12 mouse cellular contexts compared by ENCODE assay signal in the genomic region with DNA sequence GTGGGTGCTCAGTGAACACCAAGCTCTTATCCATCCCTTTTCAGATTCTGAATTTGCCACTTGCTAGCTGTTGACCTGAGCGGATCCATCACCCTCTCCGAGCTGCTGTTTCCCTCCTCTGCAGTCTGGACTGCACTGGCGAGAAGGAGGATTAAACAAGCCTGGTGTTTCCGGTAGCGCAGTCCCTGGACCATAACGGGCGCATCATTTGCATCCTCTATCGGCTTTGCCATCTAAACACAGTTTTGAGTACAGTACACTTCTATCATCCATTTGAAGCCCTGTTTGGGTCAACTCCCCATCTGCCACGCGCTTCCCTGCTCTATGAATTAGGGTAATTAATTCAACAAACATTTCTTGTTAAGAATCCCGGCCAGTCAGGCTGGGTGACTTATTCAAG. TPM values are rescaled to one million over a fixed set of nuclear protein-coding genes. Genes with fewer than 3 reads are reported as not detected.
DNase-seq lines count a peak whose midpoint lies in the region; ATAC-seq and TF ChIP-seq lines count a peak whose summit lies in the region.
"Had no signal": no experiment of that assay in that cellular context is flagged by ENCODE, and none has a peak within 500 bp of the region (broad histone marks: within the 10 kb centered on the region; RNA-seq: fewer than 3 reads in every experiment).

No protein-coding gene starts in this region.

- no peak for ATAC-seq in heart, embryonic 11.5 days (replicated peaks; ENCODE audit: insufficient number of reproducible peaks, low FRiP score, low TSS enrichment)
- ATAC-seq in forebrain, postnatal 0 days, result no peak
- ATAC-seq in midbrain, embryonic 13.5 days, result no peak
- ATAC-seq in liver, postnatal 0 days, result no peak

- no peaks in the 10 kb centered on the region for H3K79me2 ChIP-seq in heart, adult 2 months (replicated peaks; ENCODE audit: control insufficient read depth, insufficient read depth, low read length)

- TF ChIP-seq EP300 in heart, adult 2 months (IDR thresholded peaks at IDR 0.05; ENCODE audit: insufficient read depth, low read depth, low read length), result no peak
- TF ChIP-seq EP300 in liver, postnatal 0 days (IDR thresholded peaks at IDR 0.05; ENCODE audit: low read depth), result no peak

- 10% methylated on average over 11 of the region's 11 CpGs for WGBS in heart, embryonic 11.5 days (ENCODE audit: insufficient replicate concordance)
- WGBS in heart, adult 2 months, result 16% methylated on average over 11 of the region's 11 CpGs
- WGBS in forebrain, postnatal 0 days, result 4% methylated on average over 11 of the region's 11 CpGs
- WGBS in midbrain, embryonic 13.5 days, result 2% methylated on average over 11 of the region's 11 CpGs
- WGBS in liver, postnatal 0 days (ENCODE audit: insufficient replicate concordance), result 5% methylated on average over 11 of the region's 11 CpGs

- peaks cover 67% of the 10 kb centered on the region for H3K27me3 ChIP-seq in heart, embryonic 11.5 days (ENCODE audit: control insufficient read depth, insufficient read depth, low read length)
- H3K27me3 ChIP-seq in heart, adult 2 months (ENCODE audit: control insufficient read depth, insufficient read depth, low read length), result peaks cover 16% of the 10 kb centered on the region
- H3K27me3 ChIP-seq in forebrain, postnatal 0 days (ENCODE audit: insufficient read depth, low read length), result peaks cover 49% of the 10 kb centered on the region
- peaks cover 79% of the 10 kb centered on the region for H3K27me3 ChIP-seq in midbrain, embryonic 13.5 days
- peaks cover 66% of the 10 kb centered on the region for H3K27me3 ChIP-seq in liver, postnatal 0 days (ENCODE audit: insufficient read depth, low read length)

- no peak for TF ChIP-seq CTCF in heart, adult 2 months (IDR thresholded peaks at IDR 0.05)
- no peak for TF ChIP-seq CTCF in forebrain, postnatal 0 days (IDR thresholded peaks at IDR 0.05; ENCODE audit: low read depth)
- TF ChIP-seq CTCF in liver, postnatal 0 days (IDR thresholded peaks at IDR 0.05; ENCODE audit: low read depth), result no peak

- no peaks in the 10 kb centered on the region for H3K36me3 ChIP-seq in heart, embryonic 11.5 days (ENCODE audit: control insufficient read depth, insufficient read depth, low read length)
- no peaks in the 10 kb centered on the region for H3K36me3 ChIP-seq in heart, adult 2 months (ENCODE audit: control insufficient read depth, insufficient read depth, low read length)
- H3K36me3 ChIP-seq in forebrain, postnatal 0 days (ENCODE audit: insufficient read depth), result no peaks in the 10 kb centered on the region
- H3K36me3 ChIP-seq in midbrain, embryonic 13.5 days, result no peaks in the 10 kb centered on the region
- no peaks in the 10 kb centered on the region for H3K36me3 ChIP-seq in liver, postnatal 0 days (replicated peaks; ENCODE audit: insufficient read depth, low read length)

- no peak overlapping the region for H3K9ac ChIP-seq in heart, embryonic 11.5 days (ENCODE audit: low read depth, low read length)
- no peak overlapping the region for H3K9ac ChIP-seq in heart, adult 2 months (ENCODE audit: low read depth, low read length)
- H3K9ac ChIP-seq in forebrain, postnatal 0 days, result no peak overlapping the region
- H3K9ac ChIP-seq in midbrain, embryonic 13.5 days (replicated peaks), result 0 out of 2 replicates have a peak overlapping the region, but pooled peaks have one; percentile 53
- H3K9ac ChIP-seq in liver, postnatal 0 days (replicated peaks), result no peak overlapping the region

- DNase-seq in heart, adult 2 months, result no peak
- peak; percentile 35 for DNase-seq in brain, adult 2 months (ENCODE audit: low read depth, low spot score)
- no peak for DNase-seq in forebrain, postnatal 0 days
- DNase-seq in liver, postnatal 0 days, result no peak
- no peak for DNase-seq in thymus, postnatal 4 days
- DNase-seq in thymus, postnatal 10 days (ENCODE audit: low spot score in 2 of 2), result no peak

- H3K9me3 ChIP-seq in heart, embryonic 11.5 days (replicated peaks; ENCODE audit: control insufficient read depth, low read length), result no peaks in the 10 kb centered on the region; the same call in 1 of the 2 replicates
- no peaks in the 10 kb centered on the region for H3K9me3 ChIP-seq in forebrain, postnatal 0 days (ENCODE audit: low read length)
- no peaks in the 10 kb centered on the region for H3K9me3 ChIP-seq in midbrain, embryonic 13.5 days
- no peaks in the 10 kb centered on the region for H3K9me3 ChIP-seq in liver, postnatal 0 days (ENCODE audit: low read length)

- H3K4me2 ChIP-seq in heart, embryonic 11.5 days, result peak overlapping the region; percentile 74; the same call in 1 of the 2 replicates
- peak overlapping the region; percentile 61 for H3K4me2 ChIP-seq in forebrain, postnatal 0 days (ENCODE audit: low read depth)
- H3K4me2 ChIP-seq in midbrain, embryonic 13.5 days (replicated peaks), result peak overlapping the region; percentile 64
- H3K4me2 ChIP-seq in liver, postnatal 0 days (ENCODE audit: low read depth, low read length), result no peak overlapping the region

- no peak for TF ChIP-seq POLR2A in heart, adult 2 months (IDR thresholded peaks at IDR 0.05; ENCODE audit: insufficient read depth, low read depth, low read length)

- intact Hi-C loops in heart, adult 2 months (cut with DNase I), result loop anchor here (5.0 kb wide), 1 partner anchor 33 kb away; no protein-coding TSS in a partner anchor

- peaks cover 15% of the 10 kb centered on the region for H3K4me1 ChIP-seq in heart, embryonic 11.5 days (ENCODE audit: control insufficient read depth, insufficient read depth, low read length)
- H3K4me1 ChIP-seq in heart, adult 2 months (ENCODE audit: control insufficient read depth, insufficient read depth, low read length), result no peaks in the 10 kb centered on the region
- peaks cover 9% of the 10 kb centered on the region; the same call in 1 of the 2 replicates for H3K4me1 ChIP-seq in forebrain, postnatal 0 days (ENCODE audit: insufficient read depth)
- H3K4me1 ChIP-seq in midbrain, embryonic 13.5 days (replicated peaks), result peaks cover 31% of the 10 kb centered on the region
- H3K4me1 ChIP-seq in liver, postnatal 0 days (ENCODE audit: insufficient read depth), result peaks cover 5% of the 10 kb centered on the region; the same call in 1 of the 2 replicates

- no peak overlapping the region for H3K4me3 ChIP-seq in heart, embryonic 11.5 days (ENCODE audit: low read depth, low read length)
- H3K4me3 ChIP-seq in heart, adult 2 months, result no peak overlapping the region
- H3K4me3 ChIP-seq in forebrain, postnatal 0 days (ENCODE audit: low read depth, low read length), result peak overlapping the region; percentile 31
- H3K4me3 ChIP-seq in midbrain, embryonic 13.5 days (replicated peaks), result peak overlapping the region; percentile 37
- H3K4me3 ChIP-seq in liver, postnatal 0 days (ENCODE audit: low read depth, low read length), result no peak overlapping the region

- no peak overlapping the region for H3K27ac ChIP-seq in heart, embryonic 11.5 days (ENCODE audit: low read depth, low read length)
- no peak overlapping the region for H3K27ac ChIP-seq in heart, adult 2 months
- no peak overlapping the region for H3K27ac ChIP-seq in forebrain, postnatal 0 days (ENCODE audit: low read depth, low read length)
- no peak overlapping the region for H3K27ac ChIP-seq in midbrain, embryonic 13.5 days
- H3K27ac ChIP-seq in liver, postnatal 0 days (ENCODE audit: low read depth), result no peak overlapping the region

RNA-seq across cellular contexts. Expression of a gene that starts 0.6 kb away (rescaled TPM):
- polyA plus RNA-seq in heart, embryonic 11.5 days (2014; fragmentation: Nextera tagmentation; extraction: Ambion mirVana), result 0.13 TPM in 1 of 2 replicates, not detected in the other
- total RNA-seq in heart, adult 2 months (2021), result not detected
- 0.12 and 0.18 TPM in 2 replicates for polyA plus RNA-seq in heart, adult 2 months (2012; rRNA removed)
- 12.8 and 15.4 TPM in 2 replicates for total RNA-seq in forebrain, postnatal 0 days (2014; rRNA removed)
- 2.4 and 3.5 TPM in 2 replicates for polyA plus RNA-seq in forebrain, postnatal 0 days (2015; fragmentation: Nextera tagmentation; extraction: Ambion mirVana)
- 0.16 and 0.23 TPM in 2 replicates for polyA plus RNA-seq in midbrain, embryonic 13.5 days (2015; fragmentation: Nextera tagmentation; extraction: Ambion mirVana)
- not detected in 2 replicates for polyA plus RNA-seq in liver, postnatal 0 days (2015; fragmentation: Nextera tagmentation; extraction: Ambion mirVana)
- polyA plus RNA-seq: C2C12 had no signal

RNA-seq across cellular contexts. Expression of a gene that starts 12.2 kb away (rescaled TPM):
- not detected in 2 replicates for polyA plus RNA-seq in heart, embryonic 11.5 days (2014; fragmentation: Nextera tagmentation; extraction: Ambion mirVana)
- not detected for total RNA-seq in heart, adult 2 months (2021)
- not detected in 2 replicates for polyA plus RNA-seq in heart, adult 2 months (2012; rRNA removed)
- not detected in 2 replicates for total RNA-seq in forebrain, postnatal 0 days (2014; rRNA removed)
- not detected in 2 replicates for polyA plus RNA-seq in forebrain, postnatal 0 days (2015; fragmentation: Nextera tagmentation; extraction: Ambion mirVana)
- not detected in 2 replicates for polyA plus RNA-seq in midbrain, embryonic 13.5 days (2015; fragmentation: Nextera tagmentation; extraction: Ambion mirVana)
- polyA plus RNA-seq in liver, postnatal 0 days (2015; fragmentation: Nextera tagmentation; extraction: Ambion mirVana), result not detected in 2 replicates
- polyA plus RNA-seq: C2C12; large intestine, adult 2 months had no signal

RNA-seq across cellular contexts. Expression of a gene that starts 20.1 kb away (rescaled TPM):
- not detected in 2 replicates for polyA plus RNA-seq in heart, embryonic 11.5 days (2014; fragmentation: Nextera tagmentation; extraction: Ambion mirVana)
- not detected for total RNA-seq in heart, adult 2 months (2021)
- not detected in 2 replicates for polyA plus RNA-seq in heart, adult 2 months (2012; rRNA removed)
- not detected in 2 replicates for total RNA-seq in forebrain, postnatal 0 days (2014; rRNA removed)
- polyA plus RNA-seq in forebrain, postnatal 0 days (2015; fragmentation: Nextera tagmentation; extraction: Ambion mirVana), result not detected in 2 replicates
- polyA plus RNA-seq in midbrain, embryonic 13.5 days (2015; fragmentation: Nextera tagmentation; extraction: Ambion mirVana), result not detected in 2 replicates
- 0.14 TPM in 2 replicates for polyA plus RNA-seq in liver, postnatal 0 days (2015; fragmentation: Nextera tagmentation; extraction: Ambion mirVana)
- total RNA-seq: gastrocnemius, adult 8-10 months had no signal
- polyA plus RNA-seq: C2C12; large intestine, adult 2 months had no signal

RNA-seq across cellular contexts. Expression of a gene that starts 29.6 kb away (rescaled TPM):
- not detected in 2 replicates for polyA plus RNA-seq in heart, embryonic 11.5 days (2014; fragmentation: Nextera tagmentation; extraction: Ambion mirVana)
- not detected for total RNA-seq in heart, adult 2 months (2021)
- not detected in 2 replicates for polyA plus RNA-seq in heart, adult 2 months (2012; rRNA removed)
- total RNA-seq in forebrain, postnatal 0 days (2014; rRNA removed), result not detected in 2 replicates
- polyA plus RNA-seq in forebrain, postnatal 0 days (2015; fragmentation: Nextera tagmentation; extraction: Ambion mirVana), result not detected in 2 replicates
- not detected in 2 replicates for polyA plus RNA-seq in midbrain, embryonic 13.5 days (2015; fragmentation: Nextera tagmentation; extraction: Ambion mirVana)
- not detected in 2 replicates for polyA plus RNA-seq in liver, postnatal 0 days (2015; fragmentation: Nextera tagmentation; extraction: Ambion mirVana)
- total RNA-seq: gastrocnemius, adult 8-10 months had no signal
- polyA plus RNA-seq: large intestine, adult 2 months; urinary bladder, adult 2 months had no signal

RNA-seq across cellular contexts. Expression of a gene that starts 51.1 kb away (rescaled TPM):
- polyA plus RNA-seq in heart, embryonic 11.5 days (2014; fragmentation: Nextera tagmentation; extraction: Ambion mirVana), result not detected in 2 replicates
- total RNA-seq in heart, adult 2 months (2021), result not detected
- polyA plus RNA-seq in heart, adult 2 months (2012; rRNA removed), result not detected in 2 replicates
- not detected in 2 replicates for total RNA-seq in forebrain, postnatal 0 days (2014; rRNA removed)
- polyA plus RNA-seq in forebrain, postnatal 0 days (2015; fragmentation: Nextera tagmentation; extraction: Ambion mirVana), result not detected in 2 replicates
- not detected in 2 replicates for polyA plus RNA-seq in midbrain, embryonic 13.5 days (2015; fragmentation: Nextera tagmentation; extraction: Ambion mirVana)
- polyA plus RNA-seq in liver, postnatal 0 days (2015; fragmentation: Nextera tagmentation; extraction: Ambion mirVana), result 0.27 and 0.64 TPM in 2 replicates
- total RNA-seq: gastrocnemius, adult 8-10 months had no signal
- polyA plus RNA-seq: C2C12; large intestine, adult 2 months had no signal

Comparison
In these comparisons a context has a peak if more than half of its experiments do, and no peak if none do; other contexts are left out.
1. H3K4me3 ChIP-seq: peak in forebrain, postnatal 0 days (single experiment) and midbrain, embryonic 13.5 days (single experiment); none in heart, embryonic 11.5 days (single experiment), heart, adult 2 months (single experiment) and liver, postnatal 0 days (single experiment).